Mouse (Mus musculus) bone marrow, adult 2 months (tissue): ENCODE results near the gene Fam117a. TPM values are rescaled to one million over a fixed set of nuclear protein-coding genes. Genes with fewer than 3 reads are reported as not detected.

Experiments
- H3K27ac ChIP-seq: fragments of 200-500 bp; 2 replicates; pipeline ENCODE4 v1.5.1; 2012; ENCODE audit warnings: low read depth, mild to moderate bottlenecking, control low read depth, inconsistent platforms, low read length; ENCODE audit not compliant: control insufficient read depth, poor library complexity, insufficient read depth
- H3K4me1 ChIP-seq: fragments of 200-500 bp; 2 replicates; pipeline ENCODE4 v1.6.1; 2011; ENCODE audit warnings: low read length; ENCODE audit not compliant: control insufficient read depth, insufficient read depth
- H3K4me3 ChIP-seq: fragments of 200-500 bp; replicated peaks from 2 replicates; pipeline ENCODE3; 2011; ENCODE audit warnings: mild to moderate bottlenecking, low read depth, low read length, control low read depth; ENCODE audit not compliant: control insufficient read depth
- CTCF ChIP-seq: fragments of 200-500 bp; IDR thresholded peaks from 2 replicates; pipeline ENCODE4 v1.5.1; 2011; ENCODE audit warnings: low read length, control low read depth; ENCODE audit not compliant: control insufficient read depth, insufficient read depth
- POLR2A ChIP-seq: fragments of 200-500 bp; IDR thresholded peaks from 2 replicates; pipeline ENCODE4 v1.6.1; 2011; ENCODE audit warnings: low read depth, mild to moderate bottlenecking, control low read depth, low read length, borderline replicate concordance; ENCODE audit not compliant: control insufficient read depth
- WGBS: fragments of 180-500 bp; shearing (Covaris S2); methylation state at CpG from one replicate; pipeline ENCODE4 v1.1.7; 2018; 5-methylcytosine and 5-hydroxymethylcytosine counted together
- polyA plus RNA-seq: library from polyadenylated mRNA; stranded (reverse); fragments of >200 nt; gene quantifications from 2 replicates; pipeline ENCODE4 v1.2.4, GENCODE M21; 2011; ENCODE audit warnings: low replicate concordance; ENCODE audit not compliant: missing spikeins, insufficient read depth, insufficient read length

The Fam117a gene
- polyA plus RNA-seq, 1 experiment = 178 TPM

DNA sequence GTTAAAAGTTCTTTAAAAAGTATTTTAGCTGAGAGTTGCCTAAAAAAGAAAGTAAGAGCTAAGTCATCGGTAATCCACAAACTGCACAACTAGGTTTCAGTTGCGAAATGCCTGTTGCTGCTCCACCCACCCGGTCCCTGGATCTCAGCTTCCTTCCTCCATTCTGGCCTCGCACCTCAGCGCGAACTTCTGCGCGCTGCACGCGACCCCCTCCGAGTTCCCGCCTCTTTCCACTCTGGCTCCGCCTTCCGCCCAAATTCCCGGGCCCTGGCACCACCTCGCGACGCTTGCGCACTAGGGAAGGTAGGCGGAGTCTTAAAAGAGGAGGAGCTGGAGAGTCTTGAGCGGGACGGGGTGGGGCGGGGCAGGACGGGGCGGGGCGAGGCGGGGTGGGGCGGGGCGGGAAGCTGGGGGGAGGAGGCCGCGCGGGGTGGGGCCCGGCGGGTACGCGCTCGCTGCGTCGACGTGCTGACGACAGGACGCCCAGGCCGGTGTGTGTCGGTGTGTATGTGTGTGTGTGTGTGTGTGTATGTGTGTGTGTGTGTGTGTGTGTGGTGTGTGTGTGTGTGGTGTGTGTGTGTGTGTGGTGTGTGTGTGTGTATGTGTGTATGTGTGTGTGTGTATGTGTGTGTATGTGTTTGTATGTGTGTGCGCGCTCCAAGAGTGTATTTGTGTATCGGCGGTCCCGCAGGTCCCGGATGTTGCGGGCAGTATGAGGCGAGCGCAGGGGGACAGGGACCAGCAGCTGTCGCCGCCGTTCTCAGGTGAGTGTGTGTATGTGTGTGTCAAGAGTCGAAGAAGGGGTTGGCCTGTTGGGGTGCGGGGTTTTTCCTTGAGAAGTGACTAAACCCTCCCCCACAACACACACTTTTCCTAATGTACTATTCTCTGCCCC, 77.1 kb downstream of the Fam117a start, which contains the start of gene Spop:
Spop (plus strand) TSS at position 440 of the 895 bp plus-strand sequence.
- TF ChIP-seq CTCF = no peak
- TF ChIP-seq POLR2A = 0 out of 2 replicates have a peak, but pooled peaks have one; percentile 31
- Histone ChIP-seq H3K4me1 (peaks cover 5% of the 10 kb centered on the region; the same call in 1 of the 2 replicates), H3K4me3 (peak within 1 kb of the TSS; percentile 98), H3K27ac (peak within 1 kb of the TSS; percentile 97)
- 1% methylated on average over 51 of the region's 58 CpGs for WGBS

DNA sequence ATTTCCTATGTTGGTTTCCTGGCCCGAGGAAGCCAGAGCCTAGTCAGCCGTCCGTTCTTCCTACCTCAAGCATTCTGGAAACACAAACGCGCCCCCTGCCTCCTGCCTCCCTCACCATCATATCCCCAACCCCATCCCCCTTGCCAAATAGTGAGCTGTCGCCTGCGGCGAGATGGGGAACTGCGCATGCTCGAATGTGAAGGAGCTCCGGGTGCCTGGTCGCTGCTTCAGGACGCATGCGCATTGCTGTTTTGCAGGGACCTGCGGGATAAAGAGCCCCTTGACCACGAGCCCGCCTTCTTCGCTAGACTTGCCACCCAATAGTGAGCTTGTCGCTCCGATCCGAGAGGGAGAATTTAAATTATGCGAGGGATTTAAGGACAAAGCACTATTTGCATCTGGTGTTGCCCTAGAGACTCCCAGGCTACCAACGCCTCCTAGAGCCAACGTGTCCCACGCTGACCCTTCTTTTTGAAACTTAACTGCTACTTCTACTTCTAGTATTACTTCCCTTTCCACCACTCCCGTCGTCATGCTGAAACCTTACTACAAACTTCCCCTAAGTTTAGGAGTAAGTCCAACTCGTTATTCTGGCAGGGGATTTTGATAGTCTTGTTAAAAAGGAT, 77.8 kb downstream of the Fam117a start:
- Histone ChIP-seq H3K4me1 (peaks cover 5% of the 10 kb centered on the region; the same call in 1 of the 2 replicates), H3K4me3 (peak overlapping the region; percentile 98), H3K27ac (peak overlapping the region; percentile 97)
- under 1% methylated on average over 28 of the region's 28 CpGs for WGBS
- TF ChIP-seq POLR2A = peak; percentile 46; the same call in 1 of the 2 replicates
- TF ChIP-seq CTCF = 0 out of 2 replicates have a peak, but pooled peaks have one; percentile 11

DNA sequence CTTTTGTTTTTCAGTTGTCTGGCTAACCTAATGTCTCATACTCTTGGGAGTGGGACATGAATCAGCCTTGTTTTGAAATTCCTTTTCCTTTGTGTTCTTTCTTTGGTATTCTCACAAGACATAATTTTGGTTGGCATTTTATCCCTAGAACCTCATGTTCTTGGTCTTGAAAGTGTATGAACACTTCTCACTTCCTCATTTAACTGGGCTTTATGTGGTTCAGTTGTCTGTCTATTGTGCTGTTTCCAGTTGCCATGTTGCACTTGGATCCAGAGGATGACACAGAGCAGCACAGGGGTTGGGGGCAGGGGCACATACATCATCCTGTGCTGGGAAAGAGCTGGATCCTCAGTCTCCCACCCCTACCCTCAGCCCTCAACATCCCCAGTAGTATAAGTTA, 79.1 kb downstream of the Fam117a start:
- Histone ChIP-seq H3K4me3 (peak overlapping the region; percentile 6), H3K4me1 (peaks cover 5% of the 10 kb centered on the region; the same call in 1 of the 2 replicates), H3K27ac (peak overlapping the region; percentile 5; the same call in 1 of the 2 replicates)
- TF ChIP-seq CTCF = no peak
- no peak for TF ChIP-seq POLR2A

DNA sequence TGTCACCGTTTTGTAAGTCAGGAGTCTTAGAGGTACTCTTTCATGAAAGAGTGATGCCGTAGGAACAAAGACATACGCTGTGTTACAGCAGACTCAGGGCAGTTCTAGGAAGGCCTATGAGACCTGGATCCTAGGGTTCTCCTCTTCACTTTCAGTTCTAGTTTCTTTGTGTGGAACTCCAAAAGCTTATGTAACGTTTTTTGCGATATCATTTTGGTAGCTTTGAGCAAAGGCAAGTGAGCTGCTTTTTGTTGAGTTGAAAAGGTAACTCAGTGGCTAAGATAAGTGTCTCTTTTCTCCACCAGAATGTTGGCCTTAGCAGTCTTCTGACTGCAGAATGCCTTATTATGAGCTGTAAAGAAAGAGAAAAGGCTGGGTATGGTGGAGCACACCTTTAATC, 80.5 kb downstream of the Fam117a start:
- TF ChIP-seq CTCF = no peak
- TF ChIP-seq POLR2A = no peak
- Histone ChIP-seq H3K4me1 (peaks cover 3% of the 10 kb centered on the region; the same call in 1 of the 2 replicates), H3K27ac (no peak overlapping the region), H3K4me3 (no peak overlapping the region)
- 53% methylated on average over 5 of the region's 5 CpGs for WGBS

DNA sequence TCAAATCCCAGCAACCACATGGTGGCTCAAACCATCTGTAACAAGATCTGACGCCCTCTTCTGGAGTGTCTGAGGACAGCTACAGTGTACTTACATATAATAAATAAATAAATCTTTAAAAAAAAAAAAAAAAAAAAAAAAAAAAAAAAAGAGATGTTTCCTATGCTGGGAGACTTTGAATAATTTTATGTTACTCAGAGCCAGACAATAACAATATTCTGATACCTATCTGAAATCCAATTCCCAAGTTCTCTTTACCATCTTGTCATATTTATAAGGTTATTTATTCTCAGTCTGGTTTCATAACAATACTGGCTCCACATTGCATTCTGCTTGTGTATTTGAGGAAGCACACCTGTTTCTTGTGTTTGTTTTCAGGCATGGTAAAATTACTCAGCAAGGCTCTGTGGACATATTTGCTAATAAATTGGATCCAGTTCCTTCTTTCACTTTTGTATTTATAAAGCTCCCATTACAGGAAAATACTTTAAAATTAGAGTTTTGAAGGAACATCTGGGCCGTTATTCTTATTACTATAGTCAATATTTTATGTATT, 84.1 kb downstream of the Fam117a start:
- H3K4me1 ChIP-seq = peaks cover 3% of the 10 kb centered on the region; the same call in 1 of the 2 replicates

DNA sequence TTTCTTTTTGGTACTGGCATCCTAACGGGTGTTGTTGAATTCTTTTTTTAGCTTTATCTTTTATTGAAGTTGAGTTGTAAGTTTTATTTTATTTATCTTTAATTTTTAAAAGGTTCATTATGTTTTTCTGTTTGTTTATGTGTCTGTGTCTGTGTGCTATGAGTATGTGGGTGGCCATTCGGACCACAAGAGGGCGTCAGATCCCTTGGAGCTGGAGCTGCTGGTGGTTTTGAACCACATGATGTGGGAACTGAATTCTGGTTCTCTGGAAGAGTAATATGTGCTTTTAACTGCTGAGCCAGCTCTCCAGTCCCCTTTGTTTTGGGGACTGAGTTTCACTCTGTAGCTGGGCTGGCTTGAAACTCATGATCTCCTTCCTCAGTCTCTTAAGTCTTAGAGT, 86.7 kb downstream of the Fam117a start:
- H3K4me1 ChIP-seq = no peaks in the 10 kb centered on the region
- TF ChIP-seq CTCF = peak; percentile 25; the same call in 1 of the 2 replicates
- no peak for TF ChIP-seq POLR2A
- H3K27ac ChIP-seq = no peak overlapping the region
- WGBS = 86% methylated on average over 3 of the region's 3 CpGs
- no peak overlapping the region for H3K4me3 ChIP-seq

More for the DNA sequence above, 84.1 kb downstream of the Fam117a start:
- 79% methylated on average over 2 of the region's 2 CpGs for WGBS
- TF ChIP-seq CTCF (no peak), POLR2A (no peak)
- H3K4me3 ChIP-seq = no peak overlapping the region
- no peak overlapping the region for H3K27ac ChIP-seq

DNA sequence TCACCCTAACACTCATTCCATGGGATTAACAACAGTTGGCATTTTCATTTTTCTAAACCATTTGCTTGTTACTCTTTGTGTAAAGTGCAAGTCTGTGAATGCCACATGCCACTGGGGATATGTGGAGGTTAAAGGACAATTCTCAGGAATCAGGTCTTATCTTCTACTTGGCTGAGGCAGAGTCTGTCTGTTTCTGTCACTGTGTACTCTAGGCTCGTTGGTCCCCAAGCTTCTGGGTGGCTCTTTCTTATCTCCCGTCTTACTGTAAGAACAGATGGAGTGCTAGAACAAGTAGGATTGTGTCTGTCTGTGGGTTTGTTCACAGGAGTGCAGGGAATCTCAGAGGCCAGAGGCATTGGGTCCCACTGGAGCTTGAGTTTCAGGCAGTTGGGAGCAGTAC, 94.5 kb downstream of the Fam117a start:
- H3K4me3 ChIP-seq = no peak overlapping the region
- TF ChIP-seq CTCF = no peak
- no peak for TF ChIP-seq POLR2A
- H3K27ac ChIP-seq = no peak overlapping the region
- H3K4me1 ChIP-seq = no peaks in the 10 kb centered on the region
- WGBS = 68% methylated on average over 2 of the region's 2 CpGs

Other genes starting within 250 kb of the Fam117a start
- 0.57 TPM in 1 of 2 replicates, not detected in the other for gene Dlx3, start 216.9 kb upstream of the Fam117a start, polyA plus RNA-seq
- not detected in 2 replicates for gene Dlx4, start 190.8 kb upstream of the Fam117a start, polyA plus RNA-seq
- gene Tac4, start 75.5 kb upstream of the Fam117a start, polyA plus RNA-seq = not detected in 2 replicates
- gene Kat7, start 26.8 kb upstream of the Fam117a start, polyA plus RNA-seq = 26.3 and 39.0 TPM in 2 replicates
- 34.9 and 49.3 TPM in 2 replicates for gene Slc35b1, start 47.7 kb downstream of the Fam117a start, polyA plus RNA-seq
- gene Spop, start 77.1 kb downstream of the Fam117a start, polyA plus RNA-seq = 57.9 and 61.3 TPM in 2 replicates
- gene Nxph3, start 177.6 kb downstream of the Fam117a start, polyA plus RNA-seq = not detected in 2 replicates